Mouse (Mus musculus): Measurements from ENCODE around the gene Rbm25. TPM values are rescaled to one million over a fixed set of nuclear protein-coding genes. Genes with fewer than 3 reads are reported as not detected.

Rbm25 gene
- polyA plus RNA-seq, 1 experiment from 2014 or later, result 311 TPM

GRCm38 (mm10) chr12:83651414-83651813 is 20.4 kb downstream of the Rbm25 start:
- Histone ChIP-seq H3K4me2 (no peak overlapping the region), H3K36me3 (peaks cover 80% of the 10 kb centered on the region), H3K4me1 (replicated peaks) (no peaks in the 10 kb centered on the region), H3K4me3 (replicated peaks) (no peak overlapping the region), H3K27ac (no peak overlapping the region), H3K27me3 (no peaks in the 10 kb centered on the region), H3K9ac (replicated peaks) (no peak overlapping the region), H3K9me3 (no peaks in the 10 kb centered on the region)
- no peak for ATAC-seq (ENCODE audit: insufficient number of reproducible peaks, insufficient read depth, low FRiP score, low TSS enrichment, low read depth)

GRCm38 (mm10) chr12:83685466-83685865 is 54.4 kb downstream of the Rbm25 start:
- Histone ChIP-seq H3K27me3 (no peaks in the 10 kb centered on the region), H3K4me3 (replicated peaks) (no peak overlapping the region), H3K4me2 (no peak overlapping the region), H3K9me3 (no peaks in the 10 kb centered on the region), H3K4me1 (replicated peaks) (peaks cover 15% of the 10 kb centered on the region), H3K27ac (no peak overlapping the region), H3K9ac (replicated peaks) (no peak overlapping the region), H3K36me3 (peaks cover 27% of the 10 kb centered on the region)
- no peak for ATAC-seq (ENCODE audit: insufficient number of reproducible peaks, insufficient read depth, low FRiP score, low TSS enrichment, low read depth)
- 96% methylated on average over 1 of the region's 1 CpGs for WGBS

DNA sequence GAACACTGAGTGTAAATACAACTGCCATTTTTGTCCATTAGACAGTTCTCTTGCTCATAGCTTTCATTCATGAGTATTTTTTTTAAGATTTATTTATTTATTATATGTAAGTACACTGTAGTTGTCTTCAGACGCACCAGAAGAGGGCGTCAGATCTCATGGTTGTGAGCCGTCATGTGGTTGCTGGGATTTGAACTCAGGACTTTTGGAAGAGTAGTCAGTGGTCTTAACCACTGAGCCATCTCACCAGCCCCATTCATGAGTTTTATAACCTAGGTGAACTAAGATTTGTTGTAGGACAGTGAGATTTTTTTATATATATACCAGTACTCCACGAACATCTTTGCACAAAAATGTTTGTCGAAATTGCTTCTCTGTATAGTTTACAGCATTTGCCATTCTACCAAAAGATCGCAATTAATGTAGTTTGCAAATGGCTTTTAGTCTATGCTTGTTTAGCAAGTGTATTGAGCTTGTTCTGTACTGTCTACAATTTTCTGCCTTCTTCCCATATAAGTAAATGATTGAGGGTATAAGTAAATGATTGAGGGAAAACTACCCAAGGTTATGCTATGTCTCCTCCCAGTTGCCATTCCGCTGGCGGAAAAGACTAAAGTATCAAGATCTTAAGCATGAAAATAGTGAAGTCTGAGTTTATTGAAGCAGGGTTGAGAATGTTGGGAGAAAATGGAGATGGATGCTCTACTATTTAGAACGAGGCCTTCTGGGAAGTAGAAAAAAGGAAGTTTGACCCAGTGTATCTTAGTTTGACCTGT is 55.7 kb downstream of the Rbm25 start:
- ATAC-seq (ENCODE audit: insufficient number of reproducible peaks, insufficient read depth, low FRiP score, low TSS enrichment, low read depth), result no peak
- Histone ChIP-seq H3K27me3 (no peaks in the 10 kb centered on the region), H3K4me1 (replicated peaks) (peaks cover 21% of the 10 kb centered on the region), H3K4me2 (no peak overlapping the region), H3K9ac (replicated peaks) (no peak overlapping the region), H3K4me3 (replicated peaks) (no peak overlapping the region), H3K9me3 (no peaks in the 10 kb centered on the region), H3K36me3 (peaks cover 17% of the 10 kb centered on the region), H3K27ac (peak overlapping the region; percentile 93; the same call in 1 of the 2 replicates)
- 94% methylated on average over 9 of the region's 9 CpGs for WGBS

DNA sequence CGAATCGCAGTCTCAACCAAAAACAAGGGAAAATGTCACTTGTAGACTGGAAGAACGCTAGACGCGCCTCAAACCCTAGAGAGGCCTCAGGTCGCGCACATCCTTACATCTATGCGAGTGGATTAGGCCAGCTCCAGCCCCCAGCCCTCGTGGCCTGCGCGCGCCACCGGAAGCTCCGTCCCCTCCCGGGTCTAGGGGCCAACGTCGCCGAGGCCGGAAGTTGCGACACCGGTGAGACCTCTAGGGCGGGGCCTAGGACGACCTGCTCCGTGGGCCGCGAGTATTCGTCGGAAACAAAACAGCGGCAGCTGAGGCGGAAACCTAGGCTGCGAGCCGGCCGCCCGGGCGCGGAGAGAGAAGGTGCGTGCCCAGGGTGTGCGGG is 56.9 kb downstream of the Rbm25 start, which contains the start of gene Psen1:
TSS of gene Psen1 (plus strand) at position 219 of the 382 bp plus-strand sequence.
- peaks cover 19% of the 10 kb centered on the region for H3K36me3 ChIP-seq
- 1% methylated on average over 37 of the region's 38 CpGs for WGBS
- peak within 1 kb of the TSS; percentile 90 for H3K4me3 ChIP-seq (replicated peaks)
- peak within 1 kb of the TSS; percentile 86 for H3K9ac ChIP-seq (replicated peaks)
- H3K4me2 ChIP-seq, result peak within 1 kb of the TSS; percentile 74
- peak within 1 kb of the TSS; percentile 93 for H3K27ac ChIP-seq
- no peaks in the 10 kb centered on the region for H3K9me3 ChIP-seq
- H3K27me3 ChIP-seq, result no peaks in the 10 kb centered on the region
- H3K4me1 ChIP-seq (replicated peaks), result peaks cover 21% of the 10 kb centered on the region
- peak; percentile 97 for ATAC-seq (ENCODE audit: insufficient number of reproducible peaks, insufficient read depth, low FRiP score, low TSS enrichment, low read depth)

- ATAC-seq (ENCODE audit: insufficient number of reproducible peaks, insufficient read depth, low FRiP score, low TSS enrichment, low read depth), result peak; percentile 79
- H3K27ac ChIP-seq, result peak overlapping the region; percentile 93
- peak overlapping the region; percentile 86 for H3K9ac ChIP-seq (replicated peaks)
- peaks cover 21% of the 10 kb centered on the region for H3K4me1 ChIP-seq (replicated peaks)
- no peaks in the 10 kb centered on the region for H3K9me3 ChIP-seq
- peak overlapping the region; percentile 74 for H3K4me2 ChIP-seq
- no peaks in the 10 kb centered on the region for H3K27me3 ChIP-seq
- WGBS, result under 1% methylated on average over 49 of the region's 49 CpGs
- peaks cover 18% of the 10 kb centered on the region for H3K36me3 ChIP-seq
- peak overlapping the region; percentile 90 for H3K4me3 ChIP-seq (replicated peaks)
Observed at GRCm38 (mm10) chr12:83688316-83689086, 57.5 kb downstream of the Rbm25 start.

DNA sequence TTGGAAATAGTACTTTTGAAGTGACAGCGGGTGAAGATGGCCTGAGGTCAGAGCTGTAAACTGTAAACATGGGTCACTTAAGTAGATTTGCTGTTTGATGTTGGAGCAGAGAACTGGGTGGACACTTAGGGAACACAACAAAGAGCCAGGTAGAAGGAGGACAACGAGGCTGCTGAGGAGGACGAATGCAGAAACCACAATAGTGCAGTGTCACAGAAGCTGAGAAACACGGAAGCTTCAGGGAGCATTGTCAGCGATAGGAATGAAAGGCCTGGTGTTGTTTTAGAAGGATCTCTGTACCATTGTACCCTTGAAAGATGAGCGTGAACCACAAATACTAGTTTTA is 58.0 kb downstream of the Rbm25 start:
- H3K4me1 ChIP-seq (replicated peaks), result peaks cover 21% of the 10 kb centered on the region
- H3K9ac ChIP-seq (replicated peaks), result peak overlapping the region; percentile 86
- no peaks in the 10 kb centered on the region for H3K27me3 ChIP-seq
- peak overlapping the region; percentile 90 for H3K4me3 ChIP-seq (replicated peaks)
- H3K36me3 ChIP-seq, result peaks cover 14% of the 10 kb centered on the region
- peak overlapping the region; percentile 93 for H3K27ac ChIP-seq
- 34% methylated on average over 6 of the region's 6 CpGs for WGBS
- no peaks in the 10 kb centered on the region for H3K9me3 ChIP-seq
- H3K4me2 ChIP-seq, result peak overlapping the region; percentile 74
- ATAC-seq (ENCODE audit: insufficient number of reproducible peaks, insufficient read depth, low FRiP score, low TSS enrichment, low read depth), result no peak

- Histone ChIP-seq H3K9ac (replicated peaks) (no peak overlapping the region), H3K9me3 (no peaks in the 10 kb centered on the region), H3K36me3 (peaks cover 16% of the 10 kb centered on the region), H3K27me3 (no peaks in the 10 kb centered on the region), H3K4me1 (replicated peaks) (peaks cover 39% of the 10 kb centered on the region), H3K4me2 (no peak overlapping the region), H3K27ac (no peak overlapping the region), H3K4me3 (replicated peaks) (no peak overlapping the region)
- ATAC-seq (ENCODE audit: insufficient number of reproducible peaks, insufficient read depth, low FRiP score, low TSS enrichment, low read depth), result no peak
- 93% methylated on average over 5 of the region's 5 CpGs for WGBS
Observed at GRCm38 (mm10) chr12:83694011-83694410, 63.0 kb downstream of the Rbm25 start.

DNA sequence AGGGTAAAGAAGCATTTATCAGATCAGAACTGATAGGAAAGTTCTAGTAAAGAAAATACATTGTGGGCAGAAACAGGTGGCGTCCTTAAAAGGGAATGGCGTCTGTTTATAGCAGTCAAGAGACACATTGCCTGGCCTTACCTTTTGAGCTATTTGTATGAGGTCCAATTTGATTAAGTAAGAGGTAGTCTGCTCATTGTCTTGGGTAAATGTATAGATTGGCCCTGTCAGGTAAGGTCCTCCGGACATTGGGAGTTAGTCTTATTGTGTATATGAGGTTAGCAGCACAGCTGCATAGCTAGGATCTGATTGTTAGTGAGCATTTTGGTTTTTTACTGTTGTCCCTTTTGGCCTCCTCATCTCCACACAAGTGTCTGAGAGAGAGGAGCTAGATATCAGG is 63.6 kb downstream of the Rbm25 start:
- Histone ChIP-seq H3K9ac (replicated peaks) (no peak overlapping the region), H3K27ac (no peak overlapping the region), H3K9me3 (no peaks in the 10 kb centered on the region), H3K36me3 (peaks cover 20% of the 10 kb centered on the region), H3K4me2 (no peak overlapping the region), H3K4me3 (replicated peaks) (no peak overlapping the region), H3K4me1 (replicated peaks) (peaks cover 32% of the 10 kb centered on the region), H3K27me3 (no peaks in the 10 kb centered on the region)
- ATAC-seq (ENCODE audit: insufficient number of reproducible peaks, insufficient read depth, low FRiP score, low TSS enrichment, low read depth), result no peak
- WGBS, result 88% methylated on average over 3 of the region's 3 CpGs

GRCm38 (mm10) chr12:83698637-83699036 is 67.6 kb downstream of the Rbm25 start:
- Histone ChIP-seq H3K4me2 (no peak overlapping the region), H3K9me3 (no peaks in the 10 kb centered on the region), H3K27ac (no peak overlapping the region), H3K4me1 (replicated peaks) (peaks cover 20% of the 10 kb centered on the region), H3K4me3 (replicated peaks) (no peak overlapping the region), H3K9ac (replicated peaks) (no peak overlapping the region), H3K27me3 (no peaks in the 10 kb centered on the region), H3K36me3 (peaks cover 40% of the 10 kb centered on the region)
- ATAC-seq (ENCODE audit: insufficient number of reproducible peaks, insufficient read depth, low FRiP score, low TSS enrichment, low read depth), result no peak
- WGBS, result 89% methylated on average over 4 of the region's 4 CpGs

GRCm38 (mm10) chr12:83701608-83702007 is 70.6 kb downstream of the Rbm25 start:
- Histone ChIP-seq H3K36me3 (peaks cover 50% of the 10 kb centered on the region), H3K27ac (no peak overlapping the region), H3K4me1 (replicated peaks) (peaks cover 8% of the 10 kb centered on the region), H3K9me3 (no peaks in the 10 kb centered on the region), H3K4me2 (no peak overlapping the region), H3K27me3 (no peaks in the 10 kb centered on the region), H3K9ac (replicated peaks) (no peak overlapping the region), H3K4me3 (replicated peaks) (no peak overlapping the region)
- ATAC-seq (ENCODE audit: insufficient number of reproducible peaks, insufficient read depth, low FRiP score, low TSS enrichment, low read depth), result no peak
- 88% methylated on average over 7 of the region's 7 CpGs for WGBS

GRCm38 (mm10) chr12:83702796-83703195 is 71.8 kb downstream of the Rbm25 start:
- no peak for ATAC-seq (ENCODE audit: insufficient number of reproducible peaks, insufficient read depth, low FRiP score, low TSS enrichment, low read depth)
- H3K9me3 ChIP-seq, result no peaks in the 10 kb centered on the region

More at GRCm38 (mm10) chr12:83702796-83703195, 71.8 kb downstream of the Rbm25 start:
- no peak overlapping the region for H3K4me2 ChIP-seq
- H3K36me3 ChIP-seq, result peaks cover 58% of the 10 kb centered on the region
- no peak overlapping the region for H3K4me3 ChIP-seq (replicated peaks)
- H3K27me3 ChIP-seq, result no peaks in the 10 kb centered on the region
- H3K4me1 ChIP-seq (replicated peaks), result peaks cover 7% of the 10 kb centered on the region
- 84% methylated on average over 4 of the region's 4 CpGs for WGBS
- H3K9ac ChIP-seq (replicated peaks), result no peak overlapping the region
- no peak overlapping the region for H3K27ac ChIP-seq
